Mouse (Mus musculus): ENCODE results near the gene Smg7.
A peak's percentile ranks its signal among the peaks of the same experiment; 100 is the strongest.

Smg7 gene

GRCm38 (mm10) chr1:152804907-152805306 lies 97.5 kb downstream of the Smg7 start:
- DNase-seq = no peak

GRCm38 (mm10) chr1:152800633-152801176 lies 101.7 kb downstream of the Smg7 start:
- DNase-seq = no peak

GRCm38 (mm10) chr1:152799897-152800296 lies 102.5 kb downstream of the Smg7 start, which contains the start of gene Ncf2:
Gene Ncf2, plus strand, starts transcription at chr1:152800194.
- no peak for DNase-seq

GRCm38 (mm10) chr1:152798125-152798524 lies 104.3 kb downstream of the Smg7 start:
- peak; percentile 69 for DNase-seq

GRCm38 (mm10) chr1:152796683-152797263 lies 105.7 kb downstream of the Smg7 start:
- DNase-seq = peak; percentile 14

GRCm38 (mm10) chr1:152795688-152796255 lies 106.7 kb downstream of the Smg7 start:
- no peak for DNase-seq

GRCm38 (mm10) chr1:152793495-152794130 lies 108.8 kb downstream of the Smg7 start:
- DNase-seq = no peak

- no peak for DNase-seq
These were observed 109.5 kb downstream of the Smg7 start for GRCm38 (mm10) chr1:152792736-152793494.

GRCm38 (mm10) chr1:152791269-152791668 lies 111.2 kb downstream of the Smg7 start:
- DNase-seq = no peak

GRCm38 (mm10) chr1:152790821-152791220 lies 111.6 kb downstream of the Smg7 start:
- peak; percentile 11 for DNase-seq

GRCm38 (mm10) chr1:152790254-152790653 lies 112.2 kb downstream of the Smg7 start:
- peak; percentile 82 for DNase-seq

- no peak for DNase-seq
These were observed 114.3 kb downstream of the Smg7 start for GRCm38 (mm10) chr1:152788121-152788660.
